Mouse (Mus musculus): ENCODE measurements at regions not wholly inside any gene's neighbourhood (a gene's known extent, or its start where the extent isn't known, plus 50 kb on each side); places are given as distances from the start of the nearest gene placed in this dataset.
"Not testable (repeated sequence)": the region's sequence is repeated elsewhere in the genome, so short reads cannot be mapped to it uniquely, and the experiment has no call there.

- no peak for DNase-seq (ENCODE audit: low spot score)
These were observed 127.8 kb upstream of the Max start for GRCm38 (mm10) chr12:77089624-77090278.

- DNase-seq (ENCODE audit: low spot score), result no peak
These were observed 126.5 kb upstream of the Max start for GRCm38 (mm10) chr12:77088452-77088851.

- not testable (repeated sequence) for DNase-seq (ENCODE audit: low spot score)
These were observed 124.9 kb upstream of the Max start for GRCm38 (mm10) chr12:77086931-77087330.

- DNase-seq (ENCODE audit: low spot score), result no peak
These were observed 123.9 kb upstream of the Max start for GRCm38 (mm10) chr12:77085894-77086293.

- no peak for DNase-seq (ENCODE audit: low spot score)
These were observed 123.2 kb upstream of the Max start for GRCm38 (mm10) chr12:77085244-77085643.

GRCm38 (mm10) chr12:77084744-77085143 is 122.7 kb upstream of the Max start:
- no peak for DNase-seq (ENCODE audit: low spot score)

- no peak for DNase-seq (ENCODE audit: low spot score)
These were observed 122.3 kb upstream of the Max start for GRCm38 (mm10) chr12:77084343-77084742.

GRCm38 (mm10) chr12:77083760-77084159 is 121.8 kb upstream of the Max start:
- DNase-seq (ENCODE audit: low spot score), result no peak

- no peak for DNase-seq (ENCODE audit: low spot score)
These were observed 119.8 kb upstream of the Max start for GRCm38 (mm10) chr12:77081774-77082173.

- DNase-seq (ENCODE audit: low spot score), result no peak
These were observed 117.5 kb upstream of the Max start for GRCm38 (mm10) chr12:77079481-77079880.

- no peak for DNase-seq (ENCODE audit: low spot score)
These were observed 114.7 kb upstream of the Max start for GRCm38 (mm10) chr12:77076678-77077077.

GRCm38 (mm10) chr12:77074602-77075001 is 112.6 kb upstream of the Max start:
- no peak for DNase-seq (ENCODE audit: low spot score)

GRCm38 (mm10) chr12:77071700-77072099 is 109.7 kb upstream of the Max start:
- no peak for DNase-seq (ENCODE audit: low spot score)

- DNase-seq (ENCODE audit: low spot score), result no peak
These were observed 105.9 kb upstream of the Max start for GRCm38 (mm10) chr12:77067938-77068337.

GRCm38 (mm10) chr12:77067115-77067514 is 105.1 kb upstream of the Max start:
- DNase-seq (ENCODE audit: low spot score), result no peak

- no peak for DNase-seq (ENCODE audit: low spot score)
These were observed 103.9 kb upstream of the Max start for GRCm38 (mm10) chr12:77065645-77066512.

- no peak for DNase-seq (ENCODE audit: low spot score)
These were observed 102.0 kb upstream of the Max start for GRCm38 (mm10) chr12:77064048-77064447.

GRCm38 (mm10) chr12:77061562-77061847 is 99.5 kb upstream of the Max start:
- DNase-seq (ENCODE audit: low spot score), result no peak

- DNase-seq (ENCODE audit: low spot score), result no peak
These were observed 99.0 kb upstream of the Max start for GRCm38 (mm10) chr12:77060766-77061561.

- peak; percentile 10 for DNase-seq (ENCODE audit: low spot score)
These were observed 98.2 kb upstream of the Max start for GRCm38 (mm10) chr12:77060060-77060695.

- no peak for DNase-seq (ENCODE audit: low spot score)
These were observed 97.7 kb upstream of the Max start for GRCm38 (mm10) chr12:77059679-77060059.

- no peak for DNase-seq (ENCODE audit: low spot score)
These were observed 96.7 kb upstream of the Max start for GRCm38 (mm10) chr12:77058596-77059190.
